Mouse (Mus musculus) spleen, embryonic (tissue): ENCODE measurements at regions not wholly inside any gene's neighbourhood (a gene's known extent, or its start where the extent isn't known, plus 50 kb on each side); places are given as distances from the start of the nearest gene placed in this dataset.

Experiments used
- CTCF ChIA-PET: fragments of 350-600 bp; sonication (Branson Sonifier 250); formaldehyde crosslinking; loops from one replicate; lab custom pipeline; 2022; lab: Charles Lee

DNA sequence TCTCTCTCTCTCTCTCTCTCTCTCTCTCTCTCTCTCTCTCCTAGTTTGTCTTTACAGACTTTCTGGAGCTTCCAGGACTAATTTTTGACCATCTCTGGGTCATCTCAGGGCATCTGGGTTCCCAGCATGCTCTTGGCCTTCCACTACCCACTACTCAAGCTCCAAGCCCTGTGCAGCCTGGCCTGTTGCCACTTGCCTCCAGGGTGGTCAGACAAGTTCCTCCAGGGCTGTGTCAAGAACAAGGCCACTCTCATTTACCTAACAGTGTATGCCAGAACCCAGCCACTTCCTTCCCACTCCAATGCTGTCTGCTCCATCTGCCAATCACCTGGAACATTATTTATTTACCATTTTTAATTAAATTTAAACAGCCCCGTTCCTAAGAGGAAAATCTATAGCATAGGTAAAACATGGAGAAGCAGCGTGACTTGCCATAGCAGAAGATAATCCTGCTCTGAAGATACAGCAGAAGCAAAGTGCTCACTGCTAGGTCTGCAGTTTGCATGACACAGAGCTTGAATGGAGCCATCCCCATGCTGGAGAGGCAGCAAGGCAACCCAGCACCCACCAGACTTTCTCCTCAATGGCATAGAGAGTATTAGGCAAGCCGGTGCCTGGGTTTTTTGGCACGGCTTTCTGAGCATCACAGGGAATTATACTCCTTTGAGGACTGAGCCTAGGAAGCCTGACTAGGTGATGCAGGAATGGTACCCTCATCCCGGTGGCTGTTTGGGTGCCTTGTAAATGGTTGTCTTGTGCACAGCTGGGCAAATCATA is 54.0 kb downstream of the Foxi1 start:
- CTCF ChIA-PET: no interaction called here

DNA sequence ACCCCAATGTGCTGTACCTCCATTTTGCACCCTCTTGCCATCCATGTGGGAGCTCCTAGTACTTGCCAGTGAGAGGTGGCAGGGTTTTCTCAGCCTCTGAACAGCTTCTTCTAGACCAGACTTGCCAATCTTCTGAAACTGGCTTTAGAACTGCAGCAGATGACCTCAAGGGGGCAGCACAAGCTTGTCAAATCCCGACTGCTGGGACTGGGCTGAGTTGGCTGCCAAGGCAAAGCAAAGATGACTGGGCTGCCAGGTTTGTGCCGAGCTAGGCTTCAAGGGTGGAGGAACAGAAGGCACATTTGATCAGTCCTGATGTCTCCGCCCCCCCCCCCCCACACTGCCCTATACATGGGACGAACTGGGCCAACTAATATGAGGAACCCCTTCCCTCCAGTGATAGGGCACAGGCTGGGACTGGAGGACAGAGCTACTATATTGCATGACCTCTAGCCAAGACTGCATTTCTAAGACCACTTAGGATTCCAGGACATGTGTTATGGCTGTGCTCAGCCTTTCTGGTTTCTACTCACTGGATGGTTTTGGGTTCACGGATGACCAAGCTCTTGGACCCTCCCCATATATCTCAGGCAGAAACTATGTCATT is 51.1 kb upstream of the 4930469K13Rik start:
- CTCF ChIA-PET: interaction anchor here (1.4 kb wide), 1 partner anchor 9 kb away, joined by 8 read pairs; no protein-coding TSS in a partner anchor
